Mouse (Mus musculus): ENCODE measurements around the gene Plekha6.
A peak's percentile ranks its signal among the peaks of the same experiment; 100 is the strongest.

DNA sequence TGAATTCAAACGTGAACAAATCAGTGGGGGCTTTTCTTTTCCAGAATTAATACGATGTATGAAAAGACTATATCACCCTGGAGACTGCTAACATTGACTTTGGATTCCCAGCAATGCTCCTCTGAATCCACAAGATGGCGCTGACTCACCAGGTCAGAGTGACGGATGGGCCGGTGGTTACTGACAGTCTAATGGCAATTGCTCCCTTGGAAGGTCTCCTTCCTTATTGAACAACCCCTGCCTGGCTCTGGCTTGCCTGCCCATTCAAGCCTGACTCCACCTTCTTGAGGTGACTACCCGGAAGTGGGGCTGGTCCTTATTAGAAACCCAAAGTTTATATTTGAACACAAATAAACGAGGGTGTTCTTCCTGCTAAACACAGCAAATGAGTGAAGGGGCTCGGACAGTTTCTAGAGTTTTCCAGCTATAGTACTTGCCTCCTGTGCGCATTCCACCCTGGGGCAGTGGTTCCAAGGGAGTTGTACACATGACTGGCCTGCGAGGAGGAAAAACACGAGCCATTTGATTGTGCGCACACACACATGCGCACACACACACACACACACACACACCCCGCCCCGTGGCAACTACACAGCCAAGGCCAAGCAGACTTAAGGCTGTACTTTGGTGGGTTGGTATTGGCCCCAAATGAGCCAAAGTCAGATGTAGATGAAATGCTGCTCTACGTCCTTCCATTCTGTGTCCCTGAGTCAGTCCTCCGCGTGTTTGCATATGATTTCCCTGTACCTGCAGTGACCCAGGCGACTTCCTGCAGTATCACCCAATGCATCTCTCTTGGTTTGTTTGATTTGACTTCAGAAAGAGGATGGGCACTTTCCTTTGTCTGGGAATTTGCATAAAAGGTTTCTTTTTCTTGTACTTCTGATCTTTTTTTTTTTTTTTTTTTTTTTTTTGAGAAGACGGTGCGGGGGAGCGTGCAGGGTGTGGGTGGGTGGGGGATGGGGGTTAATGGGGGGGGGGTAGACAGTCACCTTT is 17.7 kb upstream of the Plekha6 start:
- TF ChIP-seq CTCF (IDR thresholded peaks at IDR 0.05; ENCODE audit: low read depth, low read length) (peak; percentile 92), POLR2AphosphoS5 (IDR thresholded peaks at IDR 0.05; ENCODE audit: insufficient replicate concordance, low read depth, low read length) (no peak), GATA1 (IDR thresholded peaks at IDR 0.05; ENCODE audit: borderline replicate concordance, low read length) (no peak)

Data from G1E (cell line).